Mouse (Mus musculus): ENCODE results near the gene Fam71e2. TPM values are rescaled to one million over a fixed set of nuclear protein-coding genes. Genes with fewer than 3 reads are reported as not detected.

Gene Fam71e2
- polyA plus RNA-seq, 1 experiment: not detected

- TF ChIP-seq REST (IDR thresholded peaks at IDR 0.05; ENCODE audit: insufficient read depth, insufficient read length) (no peak), POLR2AphosphoS2 (IDR thresholded peaks at IDR 0.05; ENCODE audit: insufficient read length, low read depth) (no peak), MYOG (IDR thresholded peaks at IDR 0.05; ENCODE audit: control insufficient read depth in 1 of 3, insufficient read depth in 1 of 3, insufficient read length in 2 of 3, low read depth in 2 of 3) (no peak), POLR2A (IDR thresholded peaks at IDR 0.05; ENCODE audit: insufficient read length, low read depth) (no peak), MYOD1 (IDR thresholded peaks at IDR 0.05; ENCODE audit: control insufficient read depth in 1 of 3, insufficient read length in 2 of 3, low read depth in 2 of 3) (no peak), E2F4 (IDR thresholded peaks at IDR 0.05; ENCODE audit: insufficient read depth) (no peak), SRF (IDR thresholded peaks at IDR 0.05; ENCODE audit: control insufficient read depth, insufficient read length, low read depth) (no peak), TCF12 (IDR thresholded peaks at IDR 0.05; ENCODE audit: insufficient read depth, poor library complexity, severe bottlenecking) (no peak), CEBPB (IDR thresholded peaks at IDR 0.05; ENCODE audit: insufficient read depth, poor library complexity, severe bottlenecking) (no peak), USF1 (IDR thresholded peaks at IDR 0.05; ENCODE audit: low read depth) (no peak), TCF3 (IDR thresholded peaks at IDR 0.05; ENCODE audit: insufficient read length, low read depth) (no peak)
- Histone ChIP-seq H3K27me3 (ENCODE audit: control insufficient read depth, insufficient read depth, insufficient read length) (no peaks in the 10 kb centered on the region), H3K79me2 (ENCODE audit: control insufficient read depth, insufficient read depth) (no peaks in the 10 kb centered on the region), H3K4me2 (ENCODE audit: low read depth) (no peak overlapping the region), H3ac (ENCODE audit: control insufficient read depth, insufficient read length) (no peak overlapping the region), H3K36me3 (ENCODE audit: control insufficient read depth, insufficient read depth) (no peaks in the 10 kb centered on the region), H3K4me3 (no peak overlapping the region)
Observed at GRCm38 (mm10) chr7:4749169-4749568, 21.9 kb downstream of the Fam71e2 start.

- no peaks in the 10 kb centered on the region for H3K79me2 ChIP-seq (ENCODE audit: control insufficient read depth, insufficient read depth)
- H3K4me3 ChIP-seq: no peak overlapping the region
- no peak for TF ChIP-seq MAX (IDR thresholded peaks at IDR 0.05; ENCODE audit: low read depth)
- no peak for TF ChIP-seq POLR2A (IDR thresholded peaks at IDR 0.05; ENCODE audit: insufficient read length, low read depth)
- TF ChIP-seq E2F4 (IDR thresholded peaks at IDR 0.05; ENCODE audit: insufficient read depth): no peak
- no peak for TF ChIP-seq REST (IDR thresholded peaks at IDR 0.05; ENCODE audit: insufficient read depth, insufficient read length)
- no peak for TF ChIP-seq CEBPB (IDR thresholded peaks at IDR 0.05; ENCODE audit: insufficient read depth, poor library complexity, severe bottlenecking)
- no peak for TF ChIP-seq MYOD1 (IDR thresholded peaks at IDR 0.05; ENCODE audit: control insufficient read depth in 1 of 3, insufficient read length in 2 of 3, low read depth in 2 of 3)
- TF ChIP-seq MYOG (IDR thresholded peaks at IDR 0.05; ENCODE audit: control insufficient read depth in 1 of 3, insufficient read depth in 1 of 3, insufficient read length in 2 of 3, low read depth in 2 of 3): no peak
- TF ChIP-seq POLR2AphosphoS2 (IDR thresholded peaks at IDR 0.05; ENCODE audit: insufficient read length, low read depth): no peak
- TF ChIP-seq TCF12 (IDR thresholded peaks at IDR 0.05; ENCODE audit: insufficient read depth, poor library complexity, severe bottlenecking): no peak
- no peak for TF ChIP-seq SRF (IDR thresholded peaks at IDR 0.05; ENCODE audit: control insufficient read depth, insufficient read length, low read depth)
- TF ChIP-seq USF1 (IDR thresholded peaks at IDR 0.05; ENCODE audit: low read depth): no peak
- no peak for TF ChIP-seq TCF3 (IDR thresholded peaks at IDR 0.05; ENCODE audit: insufficient read length, low read depth)
- H3K27me3 ChIP-seq (ENCODE audit: control insufficient read depth, insufficient read depth, insufficient read length): no peaks in the 10 kb centered on the region
- no peak overlapping the region for H3ac ChIP-seq (ENCODE audit: control insufficient read depth, insufficient read length)
- no peak overlapping the region for H3K4me2 ChIP-seq (ENCODE audit: low read depth)
- H3K36me3 ChIP-seq (ENCODE audit: control insufficient read depth, insufficient read depth): no peaks in the 10 kb centered on the region
Observed at GRCm38 (mm10) chr7:4748321-4748720, 22.8 kb downstream of the Fam71e2 start.

DNA sequence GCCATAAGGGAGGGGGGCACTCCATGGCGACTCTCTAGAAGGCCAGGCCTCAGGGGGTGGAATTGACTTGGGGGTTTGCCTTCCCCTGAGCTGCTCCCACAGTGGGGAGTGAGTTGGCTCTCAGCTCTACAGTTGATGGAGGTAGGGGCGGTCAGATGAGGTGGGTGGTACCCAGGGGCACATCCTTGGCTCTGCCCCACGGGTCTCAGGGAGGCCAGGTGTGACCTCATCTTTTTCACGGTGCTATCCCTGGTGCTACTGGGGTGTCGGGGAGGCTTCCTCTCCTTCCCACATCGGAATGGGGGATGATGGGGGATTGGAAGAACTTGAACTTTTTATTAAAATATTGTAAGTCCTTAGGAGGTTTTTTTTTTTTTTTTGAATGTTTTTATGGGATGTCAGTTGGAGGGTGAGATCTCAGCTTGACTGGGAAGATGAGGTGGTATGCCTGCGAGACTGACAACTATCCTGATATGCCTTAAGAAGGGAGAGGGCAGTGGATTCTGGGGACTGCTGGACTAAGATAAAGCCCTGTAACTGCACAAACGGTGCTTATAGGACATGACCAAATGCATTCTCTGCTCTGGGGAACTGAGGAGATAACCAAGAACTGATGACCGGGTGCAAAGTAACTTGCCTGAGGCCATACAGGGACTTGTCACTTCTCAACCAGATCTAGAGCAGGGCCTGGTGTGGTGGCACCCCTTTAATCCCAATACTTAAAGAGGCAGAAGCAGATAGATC is 23.8 kb downstream of the Fam71e2 start:
- TF ChIP-seq MYOD1 (IDR thresholded peaks at IDR 0.05; ENCODE audit: control insufficient read depth in 1 of 3, insufficient read length in 2 of 3, low read depth in 2 of 3): no peak
- TF ChIP-seq CEBPB (IDR thresholded peaks at IDR 0.05; ENCODE audit: insufficient read depth, poor library complexity, severe bottlenecking): no peak
- no peak for TF ChIP-seq USF1 (IDR thresholded peaks at IDR 0.05; ENCODE audit: low read depth)
- no peak for TF ChIP-seq POLR2AphosphoS2 (IDR thresholded peaks at IDR 0.05; ENCODE audit: insufficient read length, low read depth)
- TF ChIP-seq REST (IDR thresholded peaks at IDR 0.05; ENCODE audit: insufficient read depth, insufficient read length): no peak
- no peak for TF ChIP-seq E2F4 (IDR thresholded peaks at IDR 0.05; ENCODE audit: insufficient read depth)
- TF ChIP-seq TCF12 (IDR thresholded peaks at IDR 0.05; ENCODE audit: insufficient read depth, poor library complexity, severe bottlenecking): no peak
- no peak for TF ChIP-seq TCF3 (IDR thresholded peaks at IDR 0.05; ENCODE audit: insufficient read length, low read depth)
- no peak for TF ChIP-seq MYOG (IDR thresholded peaks at IDR 0.05; ENCODE audit: control insufficient read depth in 1 of 3, insufficient read depth in 1 of 3, insufficient read length in 2 of 3, low read depth in 2 of 3)
- no peak for TF ChIP-seq SRF (IDR thresholded peaks at IDR 0.05; ENCODE audit: control insufficient read depth, insufficient read length, low read depth)
- TF ChIP-seq MAX (IDR thresholded peaks at IDR 0.05; ENCODE audit: low read depth): no peak
- TF ChIP-seq POLR2A (IDR thresholded peaks at IDR 0.05; ENCODE audit: insufficient read length, low read depth): no peak
- no peak overlapping the region for H3K4me3 ChIP-seq
- no peaks in the 10 kb centered on the region for H3K79me2 ChIP-seq (ENCODE audit: control insufficient read depth, insufficient read depth)
- no peak overlapping the region for H3K4me2 ChIP-seq (ENCODE audit: low read depth)
- no peaks in the 10 kb centered on the region for H3K27me3 ChIP-seq (ENCODE audit: control insufficient read depth, insufficient read depth, insufficient read length)
- H3ac ChIP-seq (ENCODE audit: control insufficient read depth, insufficient read length): no peak overlapping the region
- no peaks in the 10 kb centered on the region for H3K36me3 ChIP-seq (ENCODE audit: control insufficient read depth, insufficient read depth)

GRCm38 (mm10) chr7:4746326-4746980 is 24.6 kb downstream of the Fam71e2 start:
- no peaks in the 10 kb centered on the region for H3K36me3 ChIP-seq (ENCODE audit: control insufficient read depth, insufficient read depth)
- no peak for TF ChIP-seq REST (IDR thresholded peaks at IDR 0.05; ENCODE audit: insufficient read depth, insufficient read length)
- TF ChIP-seq SRF (IDR thresholded peaks at IDR 0.05; ENCODE audit: control insufficient read depth, insufficient read length, low read depth): no peak
- TF ChIP-seq USF1 (IDR thresholded peaks at IDR 0.05; ENCODE audit: low read depth): no peak
- no peak for TF ChIP-seq E2F4 (IDR thresholded peaks at IDR 0.05; ENCODE audit: insufficient read depth)
- TF ChIP-seq MYOG (IDR thresholded peaks at IDR 0.05; ENCODE audit: control insufficient read depth in 1 of 3, insufficient read depth in 1 of 3, insufficient read length in 2 of 3, low read depth in 2 of 3): no peak
- TF ChIP-seq POLR2A (IDR thresholded peaks at IDR 0.05; ENCODE audit: insufficient read length, low read depth): no peak
- TF ChIP-seq CEBPB (IDR thresholded peaks at IDR 0.05; ENCODE audit: insufficient read depth, poor library complexity, severe bottlenecking): no peak
- TF ChIP-seq MYOD1 (IDR thresholded peaks at IDR 0.05; ENCODE audit: control insufficient read depth in 1 of 3, insufficient read length in 2 of 3, low read depth in 2 of 3): no peak
- no peak for TF ChIP-seq MAX (IDR thresholded peaks at IDR 0.05; ENCODE audit: low read depth)
- TF ChIP-seq TCF3 (IDR thresholded peaks at IDR 0.05; ENCODE audit: insufficient read length, low read depth): no peak
- TF ChIP-seq TCF12 (IDR thresholded peaks at IDR 0.05; ENCODE audit: insufficient read depth, poor library complexity, severe bottlenecking): no peak
- TF ChIP-seq POLR2AphosphoS2 (IDR thresholded peaks at IDR 0.05; ENCODE audit: insufficient read length, low read depth): no peak

More at GRCm38 (mm10) chr7:4746326-4746980, 24.6 kb downstream of the Fam71e2 start:
- H3ac ChIP-seq (ENCODE audit: control insufficient read depth, insufficient read length): no peak overlapping the region
- H3K4me2 ChIP-seq (ENCODE audit: low read depth): no peak overlapping the region
- no peak overlapping the region for H3K4me3 ChIP-seq
- H3K79me2 ChIP-seq (ENCODE audit: control insufficient read depth, insufficient read depth): no peaks in the 10 kb centered on the region
- H3K27me3 ChIP-seq (ENCODE audit: control insufficient read depth, insufficient read depth, insufficient read length): no peaks in the 10 kb centered on the region
